Mouse (Mus musculus) gastrocnemius, postnatal 25 days (tissue): ENCODE data around the gene Gm6793. TPM values are rescaled to one million over a fixed set of nuclear protein-coding genes. Genes with fewer than 3 reads are reported as not detected.

Experiments
- DNase-seq: peaks from one replicate; pipeline ENCODE4 v3.0.0; 2022
- long read RNA-seq, 2 experiments: library from polyadenylated mRNA; stranded (forward); transcript quantifications; one replicate each; pipeline ENCODE4 v2.0.0; 2021
- total RNA-seq, 2 experiments: library from RNA; stranded (reverse); gene quantifications; 1 replicate in 1 of 2; 2 replicates in 1 of 2; pipeline ENCODE4 v1.2.3; 2021

The Gm6793 gene
- total RNA-seq, result not detected
- long read RNA-seq, experiment 1, result 0 reads
- long read RNA-seq, experiment 2, result 0 reads

DNA sequence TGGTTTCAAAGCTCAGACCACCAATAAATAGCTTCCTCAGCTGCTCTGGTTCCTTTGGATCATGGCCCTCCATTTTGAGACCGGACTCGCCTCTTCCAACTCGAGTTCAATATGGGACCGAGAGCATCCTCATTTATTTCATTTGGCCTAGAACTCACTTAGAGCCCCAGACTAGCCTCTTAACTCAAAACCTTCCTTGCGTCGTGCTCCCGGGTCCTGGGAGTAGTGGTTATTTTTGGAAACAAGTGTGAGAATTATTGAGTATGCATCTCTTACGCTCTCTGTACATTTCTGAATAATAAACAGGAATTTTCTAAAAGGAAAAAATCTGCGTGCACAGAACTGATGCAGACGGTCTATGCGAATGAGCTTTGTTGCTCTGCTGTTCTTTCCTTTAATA is at the start of gene Gm6793:
Gm6793 (minus strand) TSS at position 101 of the 400 bp plus-strand sequence.
- DNase-seq, result no peak

- DNase-seq, result no peak
Measured at GRCm38 (mm10) chr8:112061372-112061771, 46.5 kb upstream of the Gm6793 start.

DNA sequence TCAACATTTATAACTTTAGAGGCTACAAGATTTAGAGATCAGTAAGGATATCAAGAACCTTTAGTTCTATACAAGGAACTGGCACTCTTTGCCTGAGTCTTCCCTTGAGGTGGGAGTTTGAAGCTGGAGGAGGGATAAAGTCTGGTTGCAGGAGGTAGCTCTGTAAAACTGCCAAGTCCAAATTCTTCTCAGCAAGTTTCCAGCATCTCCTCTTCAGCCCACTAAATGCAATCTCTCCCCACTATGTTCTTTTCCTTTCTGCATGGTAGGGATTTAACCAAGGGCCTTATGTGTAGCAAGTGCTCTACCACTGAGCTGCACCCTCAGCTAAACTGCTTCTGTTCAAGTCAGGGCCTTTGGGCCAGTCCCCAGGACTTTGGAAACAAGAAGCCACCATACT is 39.6 kb upstream of the Gm6793 start:
- no peak for DNase-seq

GRCm38 (mm10) chr8:112051537-112051936 is 36.7 kb upstream of the Gm6793 start:
- DNase-seq, result no peak

- no peak for DNase-seq
Measured at GRCm38 (mm10) chr8:112049984-112050383, 35.1 kb upstream of the Gm6793 start.

DNA sequence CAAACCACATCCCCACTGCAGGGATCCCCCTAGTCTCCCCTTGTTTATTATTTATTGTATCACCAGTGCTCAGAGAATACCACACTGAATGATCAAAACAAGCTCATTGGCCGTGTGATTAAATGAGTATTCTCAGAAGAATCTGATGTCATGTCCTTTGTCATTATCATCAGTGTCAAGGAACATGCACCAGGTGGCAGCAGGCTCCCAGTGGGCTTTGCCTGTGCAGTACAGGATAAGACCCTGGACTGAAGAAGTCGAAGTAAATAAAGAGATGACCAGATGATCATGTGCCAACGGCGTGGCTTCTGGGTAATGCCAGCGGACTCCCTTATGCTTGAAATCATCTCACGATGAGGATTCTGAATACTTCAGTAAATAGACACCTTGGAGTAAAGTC is 33.5 kb upstream of the Gm6793 start:
- DNase-seq, result no peak

GRCm38 (mm10) chr8:112045896-112046295 is 31.1 kb upstream of the Gm6793 start:
- peak; percentile 16 for DNase-seq

GRCm38 (mm10) chr8:112045182-112045581 is 30.3 kb upstream of the Gm6793 start:
- no peak for DNase-seq

- DNase-seq, result no peak
Measured at GRCm38 (mm10) chr8:112037521-112037920, 22.7 kb upstream of the Gm6793 start.

DNA sequence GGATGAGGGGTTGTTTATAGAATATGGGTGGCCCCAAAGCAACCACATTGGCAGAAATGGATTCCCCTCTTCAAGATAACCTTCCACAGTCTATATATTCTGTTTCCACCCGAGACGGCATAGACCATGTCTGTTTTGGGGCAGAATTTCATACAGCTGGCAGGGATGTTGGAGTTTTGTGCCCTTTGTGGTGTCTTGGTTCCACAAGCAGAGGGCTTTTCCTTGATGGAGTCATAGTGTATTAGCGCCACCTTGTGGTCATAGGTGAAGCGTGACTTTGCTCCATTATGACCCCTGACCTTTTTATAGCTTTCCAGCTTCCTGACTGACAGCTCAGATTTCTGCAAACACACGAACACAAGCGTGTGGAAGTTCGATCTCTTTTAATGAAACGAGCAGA is 19.8 kb upstream of the Gm6793 start:
- no peak for DNase-seq

DNA sequence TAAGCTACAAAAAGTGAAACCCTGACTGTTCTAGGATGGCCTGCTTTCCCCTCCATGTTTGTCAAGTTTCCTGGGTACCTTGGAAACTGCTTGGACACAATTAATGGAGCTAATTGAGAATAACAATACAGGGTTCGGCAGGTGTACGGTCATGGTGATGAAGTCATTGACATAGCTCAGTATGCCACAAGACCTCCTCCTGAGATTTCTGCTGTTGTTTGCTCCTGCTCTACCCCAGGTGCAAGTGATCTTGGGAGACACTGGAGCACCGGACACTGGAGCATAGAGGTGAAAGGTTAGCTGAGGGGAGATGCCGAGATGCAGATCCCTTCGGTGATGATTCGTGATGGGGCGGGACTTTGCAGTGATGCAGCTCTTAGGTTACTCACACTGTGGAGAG is 18.2 kb upstream of the Gm6793 start:
- DNase-seq, result no peak

GRCm38 (mm10) chr8:112030663-112031062 is 15.8 kb upstream of the Gm6793 start:
- DNase-seq, result no peak

GRCm38 (mm10) chr8:112029455-112029854 is 14.6 kb upstream of the Gm6793 start:
- DNase-seq, result no peak

GRCm38 (mm10) chr8:112011816-112012242 is 3.0 kb downstream of the Gm6793 start:
- DNase-seq, result peak; percentile 42

DNA sequence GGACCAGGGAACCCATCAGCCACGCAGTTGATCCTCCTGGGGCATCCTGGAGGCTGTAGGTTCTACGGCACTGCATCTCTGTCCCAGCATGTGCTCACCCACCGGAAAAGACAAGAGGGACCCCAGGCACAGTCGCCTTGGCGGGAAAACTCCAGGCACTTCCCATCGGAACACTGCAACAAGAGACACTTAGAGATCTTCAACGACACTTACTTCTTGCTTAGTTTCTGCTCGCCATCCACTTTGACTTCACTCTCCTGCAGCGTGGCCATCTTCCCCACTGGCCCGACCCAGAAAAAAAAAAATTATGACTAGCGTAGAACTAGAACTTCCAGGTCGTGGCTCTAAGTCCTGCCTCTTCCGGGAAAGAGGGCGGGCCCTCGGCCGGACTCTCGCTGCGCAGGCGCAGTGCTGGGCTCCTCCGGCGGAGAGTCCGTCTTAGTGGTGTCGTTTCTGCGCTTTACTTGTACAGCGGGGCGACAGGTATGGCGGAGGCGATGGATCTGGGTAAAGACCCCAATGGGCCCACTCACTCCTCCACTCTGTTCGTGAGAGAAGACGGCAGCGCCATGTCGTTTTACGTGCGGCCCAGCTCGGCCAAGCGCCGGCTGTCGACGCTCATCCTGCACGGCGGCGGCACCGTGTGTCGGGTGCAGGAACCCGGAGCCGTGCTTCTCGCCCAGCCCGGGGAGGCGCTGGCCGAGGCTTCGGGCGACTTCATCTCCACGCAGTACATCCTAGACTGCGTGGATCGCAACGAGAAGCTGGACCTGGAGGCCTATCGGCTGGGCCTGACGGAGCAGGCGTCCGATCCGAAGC is 3.6 kb downstream of the Gm6793 start, which contains the start of the genes Kars and Terf2ip:
Kars (minus strand) TSS at position 327 of the 819 bp plus-strand sequence.
Terf2ip (plus strand) TSS at position 402 of the 819 bp plus-strand sequence.
- peak; percentile 94 for DNase-seq

DNA sequence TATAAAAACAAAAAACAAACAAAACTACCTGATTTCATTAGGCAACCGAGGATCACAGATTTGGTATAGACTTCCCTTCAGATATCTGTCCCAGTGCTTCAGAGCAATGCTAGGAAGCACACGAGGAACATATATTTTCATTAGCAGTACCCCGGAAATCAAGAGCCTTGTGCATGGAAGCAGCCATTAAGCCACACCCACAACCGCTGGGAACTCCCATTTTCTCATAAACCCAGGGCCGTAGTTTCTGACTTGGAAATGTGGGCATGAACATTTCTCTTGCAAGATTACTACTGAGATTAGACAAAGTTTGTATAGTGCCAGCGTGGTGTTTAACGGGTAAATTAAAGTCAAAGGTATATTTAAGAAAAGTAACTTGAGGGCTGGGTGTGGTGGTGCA is 5.3 kb downstream of the Gm6793 start:
- no peak for DNase-seq

DNA sequence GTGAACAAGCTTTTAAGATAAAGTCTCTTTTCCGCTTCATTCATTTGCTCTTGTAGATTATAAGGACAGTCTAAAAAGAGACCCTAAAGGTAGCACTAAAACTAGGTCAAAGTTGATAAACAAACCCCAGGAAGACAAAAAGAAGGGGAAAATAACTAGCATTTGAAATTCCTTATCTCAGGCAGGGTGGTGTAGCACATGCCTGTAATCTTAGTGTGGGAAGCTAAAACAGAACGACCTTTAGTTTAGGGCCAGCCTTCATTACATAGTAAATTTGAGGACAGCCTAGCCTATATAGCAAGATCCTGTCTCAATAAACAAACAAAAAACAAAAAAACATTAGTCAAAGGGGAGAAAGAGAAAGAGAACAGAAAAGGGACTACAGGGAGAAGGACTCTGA is 7.2 kb downstream of the Gm6793 start:
- DNase-seq, result no peak

- peak; percentile 20 for DNase-seq
Measured at GRCm38 (mm10) chr8:112005601-112006000, 9.2 kb downstream of the Gm6793 start.

DNA sequence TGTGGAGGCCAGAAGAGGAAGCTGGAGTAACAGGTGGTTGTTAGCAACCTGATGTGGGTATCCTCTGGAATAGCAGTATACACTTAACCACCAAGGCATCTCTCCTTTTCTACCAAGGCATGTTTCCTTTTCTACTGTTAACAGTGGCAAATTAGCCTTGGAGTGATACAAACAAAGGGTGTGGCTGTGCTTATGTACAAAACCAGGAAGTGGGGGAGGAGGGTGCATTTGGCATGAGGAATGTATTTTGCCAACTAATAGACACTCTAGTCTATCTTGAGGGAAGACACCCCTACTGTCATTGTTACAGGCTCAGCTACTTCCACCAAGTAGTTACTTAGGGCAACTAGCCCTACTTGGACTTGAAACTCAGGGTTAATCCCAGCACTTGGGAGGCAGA is 10.1 kb downstream of the Gm6793 start:
- DNase-seq, result no peak

GRCm38 (mm10) chr8:111992703-111993039 is 22.2 kb downstream of the Gm6793 start:
- no peak for DNase-seq

GRCm38 (mm10) chr8:111992013-111992702 is 22.7 kb downstream of the Gm6793 start, which contains the start of gene Adat1:
Gene Adat1 (minus strand): TSS chr8:111992302.
- DNase-seq, result peak; percentile 81

- DNase-seq, result no peak
Measured at GRCm38 (mm10) chr8:111991278-111991677, 23.6 kb downstream of the Gm6793 start.

- peak; percentile 33 for DNase-seq
Measured at GRCm38 (mm10) chr8:111989911-111990310, 24.9 kb downstream of the Gm6793 start.
